Comparison of ENCODE assay signal across 8 mouse cellular contexts in genomic region chr3:79591793-79592471, GRCm38 (mm10). TPM values are rescaled to one million over a fixed set of nuclear protein-coding genes. Genes with fewer than 3 reads are reported as not detected.
A peak's percentile ranks its signal among the peaks of the same experiment; 100 is the strongest.
DNase-seq lines count a peak whose midpoint lies in the region; ATAC-seq and TF ChIP-seq lines count a peak whose summit lies in the region.

No protein-coding gene starts in this region.

- H3K36me3 ChIP-seq in kidney, embryonic 15.5 days: peaks cover 33% of the 10 kb centered on the region
- H3K36me3 ChIP-seq in hindbrain, embryonic 15.5 days: peaks cover 23% of the 10 kb centered on the region
- H3K36me3 ChIP-seq in myocyte (ENCODE audit: control insufficient read depth, insufficient read depth): peaks cover 32% of the 10 kb centered on the region

- H3K4me1 ChIP-seq in kidney, embryonic 15.5 days: peaks cover 13% of the 10 kb centered on the region
- no peaks in the 10 kb centered on the region for H3K4me1 ChIP-seq in brown adipose tissue, adult 24 weeks (ENCODE audit: control insufficient read depth, insufficient read depth, insufficient read length, low read length)
- peaks cover 13% of the 10 kb centered on the region for H3K4me1 ChIP-seq in hindbrain, embryonic 15.5 days (replicated peaks)

- H3K9ac ChIP-seq in kidney, embryonic 15.5 days: peak overlapping the region; percentile 82
- H3K9ac ChIP-seq in hindbrain, embryonic 15.5 days: peak overlapping the region; percentile 68

- DNase-seq in kidney, postnatal 10 days: no peak
- DNase-seq in spleen, postnatal 10 days (ENCODE audit: low spot score in 2 of 2): no peak
- no peak for DNase-seq in adrenal gland, adult 8-10 months
- DNase-seq in testis, postnatal 14 days (ENCODE audit: low spot score): no peak

- no peaks in the 10 kb centered on the region for H3K27me3 ChIP-seq in kidney, embryonic 15.5 days
- H3K27me3 ChIP-seq in hindbrain, embryonic 15.5 days: no peaks in the 10 kb centered on the region
- no peaks in the 10 kb centered on the region for H3K27me3 ChIP-seq in myocyte (ENCODE audit: control insufficient read depth, insufficient read depth, insufficient read length)

- ATAC-seq in kidney, embryonic 15.5 days (replicated peaks; ENCODE audit: low FRiP score): peak; percentile 17; the same call in 1 of the 2 replicates
- peak; percentile 36; the same call in 1 of the 2 replicates for ATAC-seq in hindbrain, embryonic 15.5 days (ENCODE audit: low FRiP score, low read depth)

- WGBS in kidney, embryonic 15.5 days: 4% methylated on average over 15 of the region's 15 CpGs
- WGBS in hindbrain, embryonic 15.5 days: 8% methylated on average over 15 of the region's 15 CpGs

- no peak for TF ChIP-seq POLR2A in myocyte (IDR thresholded peaks at IDR 0.05; ENCODE audit: insufficient read length, low read depth)

- peaks cover 47% of the 10 kb centered on the region for H3K79me2 ChIP-seq in myocyte (ENCODE audit: control insufficient read depth, insufficient read depth)

- H3K4me3 ChIP-seq in kidney, embryonic 15.5 days (replicated peaks): peak overlapping the region; percentile 69
- H3K4me3 ChIP-seq in brown adipose tissue, adult 24 weeks (ENCODE audit: insufficient read depth, low read depth, low read length): peak overlapping the region; percentile 78
- H3K4me3 ChIP-seq in hindbrain, embryonic 15.5 days: peak overlapping the region; percentile 74
- peak overlapping the region; percentile 94 for H3K4me3 ChIP-seq in myocyte

- H3K27ac ChIP-seq in kidney, embryonic 15.5 days: peak overlapping the region; percentile 88
- peak overlapping the region; percentile 67 for H3K27ac ChIP-seq in brown adipose tissue, adult 24 weeks (replicated peaks; ENCODE audit: low read depth, low read length)
- peak overlapping the region; percentile 74 for H3K27ac ChIP-seq in hindbrain, embryonic 15.5 days (replicated peaks)

- H3K9me3 ChIP-seq in kidney, embryonic 15.5 days (replicated peaks): no peaks in the 10 kb centered on the region
- H3K9me3 ChIP-seq in hindbrain, embryonic 15.5 days: no peaks in the 10 kb centered on the region

- peak overlapping the region; percentile 66 for H3ac ChIP-seq in myocyte (ENCODE audit: control insufficient read depth, insufficient read length)

- H3K4me2 ChIP-seq in kidney, embryonic 15.5 days: peak overlapping the region; percentile 63
- H3K4me2 ChIP-seq in hindbrain, embryonic 15.5 days: peak overlapping the region; percentile 76
- peak overlapping the region; percentile 85 for H3K4me2 ChIP-seq in myocyte (ENCODE audit: low read depth)

TF ChIP-seq in myocyte, 11 proteins besides CTCF, POLR2A, EP300 and RAD21:
- no peak for TF ChIP-seq MYOD1 (IDR thresholded peaks at IDR 0.05; ENCODE audit: control insufficient read depth in 1 of 3, insufficient read length in 2 of 3, low read depth in 2 of 3)
- TF ChIP-seq SRF (IDR thresholded peaks at IDR 0.05; ENCODE audit: control insufficient read depth, insufficient read length, low read depth): no peak
- no peak for TF ChIP-seq MAX (IDR thresholded peaks at IDR 0.05; ENCODE audit: low read depth)
- no peak for TF ChIP-seq REST (IDR thresholded peaks at IDR 0.05; ENCODE audit: insufficient read depth, insufficient read length)
- no peak for TF ChIP-seq USF1 (IDR thresholded peaks at IDR 0.05; ENCODE audit: low read depth)
- no peak for TF ChIP-seq POLR2AphosphoS2 (IDR thresholded peaks at IDR 0.05; ENCODE audit: insufficient read length, low read depth)
- no peak for TF ChIP-seq CEBPB (IDR thresholded peaks at IDR 0.05; ENCODE audit: insufficient read depth, poor library complexity, severe bottlenecking)
- no peak for TF ChIP-seq MYOG (IDR thresholded peaks at IDR 0.05; ENCODE audit: control insufficient read depth in 1 of 3, insufficient read depth in 1 of 3, insufficient read length in 2 of 3, low read depth in 2 of 3)
- no peak for TF ChIP-seq TCF3 (IDR thresholded peaks at IDR 0.05; ENCODE audit: insufficient read length, low read depth)
- no peak for TF ChIP-seq TCF12 (IDR thresholded peaks at IDR 0.05; ENCODE audit: insufficient read depth, poor library complexity, severe bottlenecking)
TF ChIP-seq in myocyte: peak in this region for 0.

RNA-seq across cellular contexts. Expression of gene Ppid, which starts 0.8 kb away (rescaled TPM):
- polyA plus RNA-seq in kidney, embryonic 15.5 days (2015; fragmentation: Nextera tagmentation; extraction: Ambion mirVana): 168 and 181 TPM in 2 replicates
- polyA plus RNA-seq in brown adipose tissue, adult 24 weeks (2012; ENCODE audit: insufficient read depth, insufficient read length, missing spikeins): 28.0 and 50.8 TPM in 2 replicates
- 145 and 146 TPM in 2 replicates for polyA plus RNA-seq in hindbrain, embryonic 15.5 days (2015; fragmentation: Nextera tagmentation; extraction: Ambion mirVana)
- 32.1 TPM for polyA plus RNA-seq in myocyte (2012; fragmentation: generic; extraction: Trizol)
- total RNA-seq in adrenal gland, adult 8-10 months (2022): 10 to 100 TPM; 53.6 to 59.3 (median 57.8) TPM

RNA-seq across cellular contexts. Expression of gene Fnip2, which starts 24.3 kb away (rescaled TPM):
- 3.8 and 4.8 TPM in 2 replicates for polyA plus RNA-seq in kidney, embryonic 15.5 days (2015; fragmentation: Nextera tagmentation; extraction: Ambion mirVana)
- polyA plus RNA-seq in brown adipose tissue, adult 24 weeks (2012; ENCODE audit: insufficient read depth, insufficient read length, missing spikeins): 2.7 and 4.2 TPM in 2 replicates
- polyA plus RNA-seq in hindbrain, embryonic 15.5 days (2015; fragmentation: Nextera tagmentation; extraction: Ambion mirVana): 7.1 and 7.8 TPM in 2 replicates
- polyA plus RNA-seq in myocyte (2012; fragmentation: generic; extraction: Trizol): 2.5 TPM
- 10 to 100 TPM in 3 of 4 experiments, 1 to 10 TPM in 1; 9.1 to 13.0 (median 10.3) TPM for total RNA-seq in adrenal gland, adult 8-10 months (2022)

RNA-seq across cellular contexts. Expression of gene 4930579G24Rik, which starts 36.9 kb away (rescaled TPM):
- polyA plus RNA-seq in kidney, embryonic 15.5 days (2015; fragmentation: Nextera tagmentation; extraction: Ambion mirVana): 30.7 and 33.0 TPM in 2 replicates
- 1.3 and 2.5 TPM in 2 replicates for polyA plus RNA-seq in brown adipose tissue, adult 24 weeks (2012; ENCODE audit: insufficient read depth, insufficient read length, missing spikeins)
- polyA plus RNA-seq in hindbrain, embryonic 15.5 days (2015; fragmentation: Nextera tagmentation; extraction: Ambion mirVana): 7.0 and 7.2 TPM in 2 replicates
- 3.6 TPM for polyA plus RNA-seq in myocyte (2012; fragmentation: generic; extraction: Trizol)
- 1 to 10 TPM; 2.1 to 2.6 (median 2.4) TPM for total RNA-seq in adrenal gland, adult 8-10 months (2022)

RNA-seq across cellular contexts. Expression of gene Etfdh, which starts 37.4 kb away (rescaled TPM):
- 64.9 and 67.4 TPM in 2 replicates for polyA plus RNA-seq in kidney, embryonic 15.5 days (2015; fragmentation: Nextera tagmentation; extraction: Ambion mirVana)
- 514 and 673 TPM in 2 replicates for polyA plus RNA-seq in brown adipose tissue, adult 24 weeks (2012; ENCODE audit: insufficient read depth, insufficient read length, missing spikeins)
- polyA plus RNA-seq in hindbrain, embryonic 15.5 days (2015; fragmentation: Nextera tagmentation; extraction: Ambion mirVana): 44.5 and 44.9 TPM in 2 replicates
- 29.7 TPM for polyA plus RNA-seq in myocyte (2012; fragmentation: generic; extraction: Trizol)
- 100 to 1,000 TPM; 103 to 174 (median 153) TPM for total RNA-seq in adrenal gland, adult 8-10 months (2022)
